Mouse (Mus musculus) gastrocnemius, adult 18-20 months (tissue): Measurements from ENCODE around the gene Ctxn1. TPM values are rescaled to one million over a fixed set of nuclear protein-coding genes. Genes with fewer than 3 reads are reported as not detected.
A peak's percentile ranks its signal among the peaks of the same experiment; 100 is the strongest.

Experiments used
- DNase-seq: peaks from one replicate; pipeline ENCODE4 v3.0.0; 2021; ENCODE audit warnings: low spot score
- total RNA-seq, 2 experiments: library from RNA; stranded (reverse); gene quantifications; 2 replicates each; pipeline ENCODE4 v1.2.3; 2021

Gene Ctxn1
- total RNA-seq, 2 experiments from 2014 or later: 0.37 to 0.69 TPM

- DNase-seq: peak; percentile 47
Measured at GRCm38 (mm10) chr8:4214006-4214980, 44.8 kb downstream of the Ctxn1 start.

GRCm38 (mm10) chr8:4213210-4214005 lies 45.7 kb downstream of the Ctxn1 start:
- DNase-seq: peak; percentile 43

GRCm38 (mm10) chr8:4212809-4213209 lies 46.3 kb downstream of the Ctxn1 start:
- DNase-seq: no peak

DNA sequence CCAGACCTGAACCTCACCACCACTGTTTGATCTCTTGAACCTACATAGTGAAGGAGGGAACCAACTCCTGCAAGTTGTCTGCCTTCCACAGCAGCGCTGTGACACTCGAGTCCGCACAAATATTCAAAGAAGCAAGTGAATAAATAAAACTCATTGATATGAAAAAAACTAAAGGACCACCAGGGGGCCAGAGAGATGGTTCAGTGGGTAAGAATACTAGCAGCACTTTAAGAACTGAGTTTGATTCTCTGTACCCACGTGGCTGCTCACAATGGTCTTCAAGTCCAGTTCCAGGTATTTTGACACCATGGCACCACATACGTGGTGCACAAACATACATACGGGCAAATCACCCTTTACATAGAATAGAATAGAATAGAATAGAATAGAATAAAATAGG lies 48.0 kb downstream of the Ctxn1 start:
- no peak for DNase-seq

Other genes with a start within 250 kb of the Ctxn1 start
- gene Cd209f, start 153.4 kb downstream of the Ctxn1 start, total RNA-seq: 1 to 10 TPM in 1 of 2 experiments, under 1 TPM in 1; 0.91 to 1.6 TPM
- under 1 TPM; 0.25 to 0.62 TPM for gene Cd209g, start 125.2 kb downstream of the Ctxn1 start, total RNA-seq
- 10 to 100 TPM; 14.8 to 15.5 TPM for gene Evi5l, start 92.7 kb downstream of the Ctxn1 start, total RNA-seq
- gene Prr36, start 41.8 kb downstream of the Ctxn1 start, total RNA-seq: not detected
- gene Lrrc8e, start 32.4 kb downstream of the Ctxn1 start, total RNA-seq: not detected
- 10 to 100 TPM; 80.9 to 90.4 TPM for gene Map2k7, start 20.5 kb downstream of the Ctxn1 start, total RNA-seq
- under 1 TPM in 1 of 2 experiments, not detected in 1; 0.14 TPM for gene Gm49320, start 20.4 kb downstream of the Ctxn1 start, total RNA-seq
- gene Tgfbr3l, start 11.1 kb downstream of the Ctxn1 start, total RNA-seq: 1 to 10 TPM; 1.2 to 1.7 TPM
- gene Snapc2, start 6.2 kb downstream of the Ctxn1 start, total RNA-seq: 10 to 100 TPM; 11.9 to 12.5 TPM
- 10 to 100 TPM; 58.0 to 58.2 TPM for gene Timm44, start 16.6 kb upstream of the Ctxn1 start, total RNA-seq
- 1 to 10 TPM; 7.0 to 8.5 TPM for gene Ccl25, start 65.9 kb upstream of the Ctxn1 start, total RNA-seq
- 10 to 100 TPM; 39.2 to 42.3 TPM for gene Elavl1, start 66.1 kb upstream of the Ctxn1 start, total RNA-seq
- 1 to 10 TPM; 2.4 to 4.2 TPM for gene Cers4, start 233.8 kb upstream of the Ctxn1 start, total RNA-seq